Mouse (Mus musculus) adrenal gland, postnatal 14 days (tissue): ENCODE measurements around the gene Mllt3. TPM values are rescaled to one million over a fixed set of nuclear protein-coding genes. Genes with fewer than 3 reads are reported as not detected.

Experiments used
- DNase-seq: peaks from one replicate; pipeline ENCODE4 v3.0.0; 2021; ENCODE audit warnings: mixed read lengths
- total RNA-seq: library from RNA; stranded (reverse); gene quantifications from 2 replicates; pipeline ENCODE4 v1.2.3, GENCODE M21; 2021

Mllt3 gene
- total RNA-seq, 1 experiment from 2014 or later, result 24.5 TPM

DNA sequence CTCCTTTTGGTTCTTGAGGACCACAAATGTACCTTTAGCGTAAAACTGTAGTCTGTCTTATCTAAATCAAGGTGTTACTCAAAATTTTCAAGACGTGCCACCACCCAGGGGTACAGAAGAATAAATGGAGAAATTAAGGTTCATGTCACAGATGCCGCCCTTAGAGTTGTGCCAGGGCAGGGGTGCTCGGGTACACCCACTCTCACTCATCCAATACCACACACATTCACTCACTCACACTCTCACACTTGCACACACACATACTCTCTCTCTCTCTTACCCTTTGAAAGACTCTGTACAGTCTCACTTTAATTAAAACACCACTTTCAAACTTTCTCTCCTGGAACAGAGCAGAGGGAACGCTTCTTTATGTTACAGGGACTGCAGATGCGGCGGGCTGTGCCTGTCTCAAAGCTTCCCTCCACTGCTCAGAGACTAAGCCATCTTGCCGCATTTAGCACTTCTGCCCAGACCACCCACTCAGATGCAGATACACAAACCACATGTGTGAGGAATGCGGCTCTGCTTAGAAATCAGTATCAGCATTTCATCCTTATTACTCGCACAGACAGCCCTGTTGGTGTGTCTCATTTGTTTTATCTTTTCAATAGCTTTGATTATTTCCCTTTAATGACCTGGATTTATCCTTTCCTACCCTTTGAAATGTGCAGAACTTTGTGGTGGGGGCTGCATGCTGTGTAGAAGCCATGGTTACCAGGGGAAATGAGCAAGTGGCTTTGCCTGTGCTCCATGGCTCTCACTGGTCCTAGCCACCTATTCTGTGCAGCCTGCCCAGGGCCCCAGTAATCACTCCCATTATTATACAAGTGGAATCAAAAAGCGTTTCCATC is 265.2 kb downstream of the Mllt3 start:
- no peak for DNase-seq

DNA sequence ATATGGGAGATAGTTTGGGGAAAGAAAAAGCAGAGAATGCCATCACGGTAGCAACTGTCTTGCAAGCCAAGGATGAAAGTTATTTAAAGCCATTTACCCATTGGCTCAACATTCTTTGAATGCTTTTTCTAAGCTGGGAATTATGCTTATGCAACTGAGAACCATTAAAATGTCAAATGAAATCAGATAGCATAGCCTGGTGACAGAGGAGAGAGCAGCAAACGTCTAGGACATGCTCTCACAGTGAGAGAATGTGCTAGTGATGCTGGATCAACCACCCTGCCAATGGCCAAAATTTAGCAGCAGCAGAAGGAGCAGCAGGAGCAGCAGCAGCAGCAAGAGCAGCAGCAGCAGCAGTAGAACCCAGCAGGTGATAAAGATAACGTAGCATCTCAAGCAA is 267.4 kb downstream of the Mllt3 start:
- DNase-seq, result no peak

DNA sequence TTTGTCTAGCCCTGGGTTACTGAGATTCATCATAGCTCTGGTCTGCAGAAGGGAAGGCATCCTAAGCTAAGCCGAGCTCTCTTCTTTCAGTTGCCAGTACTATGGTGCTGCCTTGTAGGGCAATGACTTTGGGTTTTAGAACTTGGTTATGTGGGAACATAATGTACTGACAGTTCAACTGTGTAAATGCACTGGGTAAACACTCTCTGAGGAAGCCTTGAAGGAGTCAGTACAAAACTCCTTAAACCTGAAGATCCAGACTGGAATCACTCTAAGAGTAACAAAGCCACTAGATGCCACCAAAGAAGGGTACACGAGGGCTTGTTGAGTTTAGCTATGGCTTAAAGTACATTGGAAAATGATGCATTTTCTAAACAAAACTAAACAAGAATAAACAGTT is 272.1 kb downstream of the Mllt3 start:
- no peak for DNase-seq

DNA sequence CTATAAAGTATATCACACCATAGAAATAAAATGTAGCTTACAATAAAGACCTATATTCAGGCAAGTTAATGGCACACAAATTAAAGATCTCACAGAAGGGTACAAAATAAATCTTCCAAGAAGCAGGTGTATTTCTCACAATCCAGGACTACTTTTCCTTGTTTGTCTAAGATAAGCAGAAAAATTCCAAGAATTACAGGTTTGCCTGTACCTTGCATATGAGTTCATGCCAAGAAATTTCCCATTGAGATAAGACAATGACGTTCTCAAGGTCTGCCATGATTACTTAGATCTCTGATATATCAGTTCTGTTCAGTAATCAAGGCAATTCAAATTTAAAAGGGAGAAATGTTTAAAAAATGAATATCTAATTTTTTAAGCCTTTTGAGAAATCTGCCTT is 272.9 kb downstream of the Mllt3 start:
- DNase-seq, result no peak

DNA sequence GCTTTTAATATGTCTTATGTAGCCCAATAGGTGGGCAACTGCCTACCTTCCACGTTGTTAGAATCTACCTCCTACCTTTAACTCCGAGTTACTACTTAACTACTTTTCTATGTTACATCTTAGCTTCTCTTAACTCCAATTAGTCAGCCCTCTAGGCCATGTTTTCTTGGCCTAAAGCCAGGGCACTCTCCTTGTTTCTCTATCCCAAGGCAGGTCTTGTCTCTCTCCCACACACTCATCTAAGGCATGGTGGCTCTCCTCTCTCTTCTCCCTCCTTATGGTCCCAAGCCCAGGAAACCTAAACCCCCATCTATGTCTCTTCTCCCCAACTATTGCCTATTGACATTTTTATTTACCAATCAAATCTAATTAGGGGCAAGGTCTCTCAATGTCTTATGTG is 273.5 kb downstream of the Mllt3 start:
- no peak for DNase-seq

DNA sequence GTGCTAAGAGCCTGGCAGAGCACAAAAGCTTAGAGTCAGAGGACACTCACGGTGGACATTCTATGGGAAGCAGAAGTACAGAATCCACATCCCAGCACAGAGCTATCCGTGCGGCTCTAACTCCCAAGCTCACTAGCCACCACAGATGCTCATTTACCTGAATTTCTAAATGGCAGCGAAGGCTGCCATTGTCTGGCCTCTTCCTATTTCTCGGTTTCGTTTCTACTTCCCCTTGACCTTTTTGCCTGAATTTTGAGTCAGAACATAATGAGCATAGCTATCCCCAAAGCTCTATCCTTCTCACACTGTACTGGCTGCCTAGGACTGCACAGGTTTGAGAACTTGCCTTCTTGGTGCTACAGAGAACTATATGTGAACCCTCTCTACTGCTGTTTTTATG is 274.1 kb downstream of the Mllt3 start:
- no peak for DNase-seq

DNA sequence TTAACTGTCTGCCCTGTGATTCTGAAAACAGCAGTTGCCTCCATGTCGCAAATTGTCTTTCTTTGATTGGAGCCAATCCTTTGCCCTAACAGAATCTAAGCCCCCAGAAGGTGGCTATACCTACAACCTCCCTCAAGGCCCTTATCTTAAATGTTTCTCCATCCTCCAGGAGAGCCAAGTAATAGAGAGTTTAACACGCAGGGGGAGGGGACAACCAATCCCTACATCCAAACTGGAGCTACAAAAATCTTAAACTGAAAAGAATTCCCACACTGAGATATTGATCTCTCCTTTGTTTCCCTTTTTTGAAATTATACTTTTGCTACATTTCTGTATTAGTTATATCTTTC is 281.7 kb downstream of the Mllt3 start:
- no peak for DNase-seq

DNA sequence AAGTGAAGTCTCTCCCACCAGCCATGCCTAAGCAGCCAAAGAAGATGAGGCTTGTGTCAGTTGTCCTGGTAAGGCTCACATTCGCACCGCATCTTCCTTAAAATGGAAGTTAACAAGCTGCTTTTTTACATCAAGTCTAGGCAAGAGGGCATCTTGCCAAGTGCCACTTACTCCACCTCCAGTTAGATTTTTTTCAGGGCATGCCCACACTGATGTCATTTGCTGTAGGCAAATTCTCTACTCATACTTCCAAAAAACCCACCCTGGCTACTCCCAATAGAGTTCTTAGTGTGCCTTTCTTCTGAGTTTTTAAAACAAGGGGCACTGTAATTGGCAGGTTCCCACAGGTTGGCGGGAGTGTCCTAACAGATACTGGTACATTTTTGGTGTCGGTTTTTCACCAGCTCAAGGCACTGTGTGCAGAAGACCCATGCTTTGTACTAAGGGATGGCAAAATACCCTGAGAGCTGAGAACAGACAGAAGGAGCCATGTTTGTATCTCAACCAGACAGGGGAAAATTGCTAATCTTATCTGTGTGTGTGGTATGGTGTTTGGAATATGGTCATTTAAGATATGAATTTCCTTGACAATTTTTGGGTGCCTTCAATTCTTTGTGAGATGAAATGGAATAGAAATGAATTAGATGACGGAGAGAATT is 282.2 kb downstream of the Mllt3 start:
- no peak for DNase-seq

DNA sequence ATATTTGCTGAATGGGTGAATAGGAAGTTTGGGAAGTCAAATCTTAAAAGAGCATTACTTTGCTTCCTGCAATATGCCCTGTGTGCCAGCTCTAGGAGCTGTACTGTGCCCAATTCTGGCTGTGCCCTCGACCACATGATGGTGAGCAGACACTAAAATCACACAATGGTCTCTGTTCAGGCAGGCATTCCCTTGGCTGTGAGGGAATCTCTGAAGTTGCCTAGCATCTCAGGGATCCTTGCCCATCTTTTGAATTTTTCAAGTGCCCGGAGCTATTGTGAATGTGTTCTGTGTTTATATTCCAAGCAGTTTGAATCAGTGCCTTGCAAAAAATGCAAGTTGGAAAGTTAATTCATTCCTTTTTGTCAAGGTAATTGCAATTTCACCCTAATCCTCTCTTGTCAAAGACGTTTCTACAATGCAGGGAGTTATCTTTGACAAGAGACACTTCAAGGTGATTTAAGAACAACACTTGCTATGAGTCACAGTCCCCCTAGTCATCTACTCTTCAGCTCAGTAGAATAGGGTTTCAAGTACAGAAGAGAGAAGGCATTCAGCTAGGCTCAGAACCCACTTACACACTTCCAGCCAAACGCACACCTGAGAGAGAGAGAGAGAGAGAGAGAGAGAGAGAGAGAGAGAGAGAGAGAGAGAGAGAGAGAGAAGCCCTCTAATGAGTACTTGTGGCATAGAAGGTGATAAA is 283.5 kb downstream of the Mllt3 start:
- no peak for DNase-seq

DNA sequence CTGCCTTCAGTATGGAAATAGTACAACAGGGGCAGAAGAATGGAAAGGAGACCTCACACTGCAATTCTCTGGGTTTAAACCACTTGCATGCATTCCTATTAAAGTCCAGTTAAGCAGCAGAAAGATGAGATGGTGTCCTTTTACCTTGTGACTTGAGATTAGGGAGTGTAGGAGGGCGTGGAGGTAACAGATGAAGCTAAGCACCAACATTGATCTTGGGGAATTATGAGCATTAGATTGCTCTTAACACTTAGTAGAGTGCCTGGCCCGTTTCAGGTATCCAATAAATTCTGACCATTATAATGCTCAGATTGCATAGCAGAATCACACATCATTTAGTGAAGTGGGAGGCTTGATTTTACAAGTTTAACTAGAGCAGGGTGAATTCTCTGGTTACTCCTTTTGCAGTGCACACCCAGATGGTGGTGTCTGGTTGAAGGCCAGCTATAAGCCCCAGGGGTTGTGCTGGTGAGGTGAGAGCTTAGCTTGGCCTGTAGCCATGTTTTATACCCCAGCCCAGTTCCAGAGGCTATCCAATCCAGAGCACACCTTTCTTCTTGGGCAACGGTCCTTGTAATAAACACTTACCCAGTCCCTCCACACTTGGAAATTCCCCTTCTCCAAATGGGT is 288.0 kb downstream of the Mllt3 start:
- DNase-seq, result no peak

DNA sequence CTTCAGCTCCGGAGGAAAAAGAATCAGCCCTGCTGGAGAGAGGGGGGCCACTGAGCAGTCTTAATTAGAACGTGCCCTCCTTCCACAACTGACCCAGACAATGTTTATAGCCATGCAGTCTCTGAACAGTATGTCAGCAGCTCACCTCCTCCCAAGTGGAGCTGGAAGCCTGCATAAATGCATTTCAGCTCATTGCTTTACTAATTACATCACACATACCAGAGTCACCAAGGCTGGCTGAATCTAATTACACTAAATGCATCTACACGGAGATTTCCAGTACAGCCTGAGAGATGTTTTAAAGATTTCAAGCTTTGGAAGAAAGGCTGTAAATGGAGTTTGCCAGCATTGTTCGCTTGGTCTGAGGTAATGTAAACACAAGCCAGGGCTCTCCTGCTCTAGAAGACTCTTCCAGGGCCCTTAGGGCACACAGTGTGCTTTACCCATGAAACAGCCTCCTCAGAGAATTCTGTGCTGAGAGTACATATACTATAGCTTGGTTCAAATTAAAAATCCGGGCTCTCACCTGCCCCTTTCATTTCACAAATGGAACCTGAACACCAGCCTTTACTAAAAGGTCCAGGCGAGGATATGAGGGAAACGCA is 293.5 kb downstream of the Mllt3 start:
- DNase-seq, result no peak

DNA sequence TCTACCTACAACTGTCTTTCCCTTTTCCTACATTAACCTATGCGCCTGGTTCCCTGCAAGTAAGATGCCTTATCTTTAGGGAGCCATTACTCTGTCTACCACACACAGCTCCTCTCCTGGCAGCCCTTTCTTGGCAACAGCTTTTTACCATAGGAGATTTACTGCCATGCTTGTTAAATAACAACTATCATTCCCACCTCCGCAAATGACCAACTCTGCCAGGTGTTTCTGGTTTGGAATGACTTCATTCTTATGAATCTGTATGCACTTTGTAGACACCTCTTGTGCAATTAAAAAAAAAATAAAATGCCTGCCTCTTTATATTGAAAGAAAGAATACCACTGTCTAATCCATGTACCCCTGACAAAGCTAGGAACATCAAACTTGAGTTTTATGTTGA is 294.1 kb downstream of the Mllt3 start:
- DNase-seq, result no peak

DNA sequence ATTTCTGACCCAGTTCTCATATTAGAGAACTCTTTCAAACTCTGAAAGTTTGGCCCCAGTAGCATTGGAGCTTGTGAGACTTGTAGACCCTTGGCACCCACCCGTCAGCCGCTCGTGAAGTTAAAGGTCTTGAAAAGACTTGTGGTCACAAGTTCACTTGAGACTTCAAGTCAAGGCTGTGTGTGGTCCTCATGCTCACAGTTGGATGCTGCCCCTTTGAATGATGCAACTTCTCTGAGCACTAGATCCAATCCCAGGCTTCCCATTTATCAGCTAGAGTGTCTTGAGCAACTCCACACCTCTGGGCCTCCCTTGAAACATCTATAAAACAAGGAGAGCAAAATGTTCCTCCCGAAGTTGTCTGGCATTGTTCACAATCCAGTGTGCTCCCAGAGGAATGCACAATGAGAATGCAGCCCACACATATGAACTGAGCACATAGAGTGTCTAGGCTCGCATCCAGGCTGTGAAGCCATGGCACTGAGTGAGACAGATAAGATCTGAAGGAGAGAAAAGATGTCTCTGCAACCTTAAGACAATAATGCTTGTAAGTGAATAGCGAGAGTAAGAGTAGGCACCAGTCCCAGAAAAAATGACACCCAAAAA is 295.9 kb downstream of the Mllt3 start:
- DNase-seq, result no peak

DNA sequence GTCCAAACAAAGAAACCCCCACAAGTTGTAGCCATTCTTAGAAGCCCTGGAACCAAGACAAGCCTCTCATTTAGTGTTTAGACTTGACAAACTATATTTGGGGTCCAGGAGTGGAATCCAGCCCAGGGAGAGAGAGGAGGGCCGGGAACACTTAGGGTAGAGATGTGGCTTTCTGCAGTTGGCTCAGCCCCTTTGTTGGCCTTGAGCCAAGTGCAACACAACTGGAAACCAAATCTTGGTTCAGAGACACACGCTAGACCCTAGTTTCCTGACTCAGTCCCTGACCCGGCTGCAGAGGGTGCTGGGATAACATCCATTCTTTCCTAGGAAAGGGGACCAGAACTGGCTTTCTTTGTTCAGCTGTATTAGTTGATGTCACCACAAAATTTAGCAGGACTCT is 296.4 kb downstream of the Mllt3 start:
- no peak for DNase-seq

DNA sequence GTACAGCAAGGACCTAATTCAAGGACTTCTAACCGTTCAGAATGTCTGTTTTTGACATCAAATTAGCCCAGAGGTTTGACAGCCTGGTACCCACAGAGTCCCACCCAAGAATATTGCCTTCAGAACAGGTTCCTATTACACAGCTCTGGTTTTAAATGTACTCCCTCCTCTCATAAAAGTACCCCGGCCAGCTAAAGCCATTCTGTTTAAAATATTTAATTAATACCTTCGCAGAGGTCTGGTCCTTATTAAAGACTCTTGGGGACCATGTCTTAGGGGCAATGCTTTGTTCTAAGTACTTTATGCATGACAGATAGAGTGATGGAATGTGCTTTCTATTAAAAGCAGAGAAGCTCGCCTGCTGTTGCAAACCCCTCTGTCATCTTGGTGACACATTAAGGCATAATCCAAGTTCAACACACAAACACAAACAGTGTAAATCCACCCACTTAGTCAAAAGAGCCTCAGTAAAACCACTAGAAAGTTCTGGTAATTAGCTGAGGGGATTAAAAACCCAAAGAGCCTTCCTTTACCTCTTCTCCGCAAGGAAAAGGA is 302.0 kb downstream of the Mllt3 start:
- DNase-seq, result no peak

DNA sequence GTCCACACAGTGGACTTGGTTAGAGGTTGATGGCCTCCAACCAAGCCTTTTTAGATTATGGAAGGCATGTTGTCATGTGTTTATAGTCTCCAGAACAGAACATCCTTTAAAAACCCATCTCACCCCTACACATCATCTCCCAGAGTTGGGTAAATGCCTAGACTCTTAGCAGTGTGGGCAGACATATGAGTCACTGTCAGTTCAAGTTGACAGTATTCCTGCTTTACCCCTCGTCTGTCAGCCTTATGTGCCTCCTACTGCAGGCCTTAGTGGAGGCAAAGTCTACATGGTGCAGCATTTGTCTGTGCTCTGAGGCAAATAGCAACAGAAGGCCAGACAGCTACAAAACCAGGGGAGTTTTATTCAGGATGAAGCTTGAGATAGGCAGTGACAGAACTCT is 304.6 kb downstream of the Mllt3 start:
- no peak for DNase-seq

DNA sequence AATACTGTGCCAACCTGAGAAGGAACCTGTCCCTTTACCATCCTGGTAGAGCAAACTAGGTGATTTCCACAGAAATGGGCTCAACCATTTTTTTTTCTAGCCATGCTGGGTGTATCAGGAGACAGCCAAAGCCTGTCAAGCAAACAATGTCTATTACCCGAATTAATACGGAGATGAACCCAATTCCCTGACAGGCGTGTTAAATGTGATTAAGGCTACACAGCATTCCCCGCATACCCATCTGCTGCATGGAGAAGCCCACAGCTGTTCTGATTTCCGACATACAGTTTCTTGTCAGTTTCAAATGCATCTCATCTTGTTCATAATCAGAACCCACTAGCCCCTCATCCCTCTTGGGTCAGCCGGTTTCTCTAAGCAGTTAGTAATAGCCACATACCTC is 309.7 kb downstream of the Mllt3 start:
- no peak for DNase-seq
